Mouse (Mus musculus): Measurements from ENCODE around the gene Gpc6.

- TF ChIP-seq CTCF (IDR thresholded peaks at IDR 0.05; ENCODE audit: low read depth, low read length): no peak
- TF ChIP-seq POLR2A (IDR thresholded peaks at IDR 0.05; ENCODE audit: borderline replicate concordance, low read depth, low read length): no peak
These were observed 1096.9 kb downstream of the Gpc6 start for GRCm38 (mm10) chr14:118021867-118022543.

All from bone marrow macrophage, adult 2 months (primary cell).